Mouse (Mus musculus): ENCODE measurements around the gene Ptgis. TPM values are rescaled to one million over a fixed set of nuclear protein-coding genes. Genes with fewer than 3 reads are reported as not detected.
A peak's percentile ranks its signal among the peaks of the same experiment; 100 is the strongest.

Gene Ptgis
- polyA plus RNA-seq, 1 experiment from 2014 or later = 18.6 TPM

GRCm38 (mm10) chr2:167181662-167182389 lies 58.6 kb downstream of the Ptgis start:
- Histone ChIP-seq H3K4me1 (ENCODE audit: insufficient read depth) (no peaks in the 10 kb centered on the region), H3K9ac (no peak overlapping the region), H3K9me3 (ENCODE audit: low read depth, low read length) (no peaks in the 10 kb centered on the region), H3K27ac (ENCODE audit: low read depth) (no peak overlapping the region), H3K4me3 (ENCODE audit: low read depth, low read length) (no peak overlapping the region), H3K27me3 (ENCODE audit: insufficient read depth, low read length) (peaks cover 12% of the 10 kb centered on the region; the same call in 1 of the 2 replicates), H3K36me3 (ENCODE audit: insufficient read depth) (no peaks in the 10 kb centered on the region), H3K4me2 (no peak overlapping the region)
- 81% methylated on average over 14 of the region's 14 CpGs for WGBS
- ATAC-seq (ENCODE audit: insufficient read depth) = no peak
- DNase-seq = no peak
- no peak for TF ChIP-seq CTCF (IDR thresholded peaks at IDR 0.05; ENCODE audit: low read depth)

- H3K4me1 ChIP-seq (ENCODE audit: insufficient read depth) = no peaks in the 10 kb centered on the region
- H3K4me2 ChIP-seq = no peak overlapping the region
- H3K27me3 ChIP-seq (ENCODE audit: insufficient read depth, low read length) = 0 out of 2 replicates have a peak, but pooled peaks cover 7% of the 10 kb centered on the region
- no peaks in the 10 kb centered on the region for H3K36me3 ChIP-seq (ENCODE audit: insufficient read depth)
- no peak overlapping the region for H3K9ac ChIP-seq
- ATAC-seq (ENCODE audit: insufficient read depth) (no peak), DNase-seq (no peak)
- no peak for TF ChIP-seq CTCF (IDR thresholded peaks at IDR 0.05; ENCODE audit: low read depth)
- WGBS = 68% methylated on average over 8 of the region's 8 CpGs
- no peak overlapping the region for H3K4me3 ChIP-seq (ENCODE audit: low read depth, low read length)
- H3K9me3 ChIP-seq (ENCODE audit: low read depth, low read length) = no peaks in the 10 kb centered on the region
- no peak overlapping the region for H3K27ac ChIP-seq (ENCODE audit: low read depth)
Observed at GRCm38 (mm10) chr2:167181096-167181495, 59.3 kb downstream of the Ptgis start.

DNA sequence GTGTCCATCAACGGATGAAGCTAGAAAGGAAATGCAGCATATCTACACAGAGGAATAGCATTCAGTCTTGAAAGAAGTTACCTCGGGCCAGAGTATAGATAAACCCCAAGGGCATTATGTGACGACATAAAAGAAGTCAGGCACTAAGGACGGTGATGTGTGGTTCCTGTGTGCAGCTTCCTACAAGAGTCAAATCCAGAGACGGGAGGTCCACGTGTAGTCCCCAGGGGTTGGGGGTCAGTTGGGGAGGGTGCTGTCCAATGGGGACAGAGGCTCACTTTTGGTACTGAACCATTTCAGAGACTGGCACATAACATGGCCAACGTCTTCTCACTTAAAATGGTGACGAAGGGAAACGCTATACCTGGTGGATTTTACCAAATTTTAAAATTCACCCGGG lies 61.1 kb downstream of the Ptgis start:
- Histone ChIP-seq H3K4me1 (ENCODE audit: insufficient read depth) (no peaks in the 10 kb centered on the region), H3K9me3 (ENCODE audit: low read depth, low read length) (no peaks in the 10 kb centered on the region), H3K4me3 (ENCODE audit: low read depth, low read length) (no peak overlapping the region), H3K36me3 (ENCODE audit: insufficient read depth) (no peaks in the 10 kb centered on the region), H3K27me3 (ENCODE audit: insufficient read depth, low read length) (no peaks in the 10 kb centered on the region), H3K4me2 (no peak overlapping the region), H3K27ac (ENCODE audit: low read depth) (no peak overlapping the region), H3K9ac (no peak overlapping the region)
- 78% methylated on average over 10 of the region's 10 CpGs for WGBS
- ATAC-seq (ENCODE audit: insufficient read depth) (no peak), DNase-seq (no peak)
- TF ChIP-seq CTCF (IDR thresholded peaks at IDR 0.05; ENCODE audit: low read depth) = no peak

- Histone ChIP-seq H3K4me3 (ENCODE audit: low read depth, low read length) (no peak overlapping the region), H3K4me2 (no peak overlapping the region), H3K9me3 (ENCODE audit: low read depth, low read length) (no peaks in the 10 kb centered on the region), H3K27me3 (ENCODE audit: insufficient read depth, low read length) (no peaks in the 10 kb centered on the region), H3K36me3 (ENCODE audit: insufficient read depth) (no peaks in the 10 kb centered on the region), H3K4me1 (ENCODE audit: insufficient read depth) (no peaks in the 10 kb centered on the region), H3K9ac (no peak overlapping the region), H3K27ac (ENCODE audit: low read depth) (no peak overlapping the region)
- DNase-seq (no peak), ATAC-seq (ENCODE audit: insufficient read depth) (no peak)
- WGBS = 58% methylated on average over 10 of the region's 10 CpGs
- no peak for TF ChIP-seq CTCF (IDR thresholded peaks at IDR 0.05; ENCODE audit: low read depth)
Observed at GRCm38 (mm10) chr2:167177231-167177641, 63.2 kb downstream of the Ptgis start.

- Histone ChIP-seq H3K9ac (no peak overlapping the region), H3K4me1 (ENCODE audit: insufficient read depth) (no peaks in the 10 kb centered on the region), H3K36me3 (ENCODE audit: insufficient read depth) (no peaks in the 10 kb centered on the region), H3K4me3 (ENCODE audit: low read depth, low read length) (no peak overlapping the region), H3K27me3 (ENCODE audit: insufficient read depth, low read length) (no peaks in the 10 kb centered on the region), H3K9me3 (ENCODE audit: low read depth, low read length) (no peaks in the 10 kb centered on the region), H3K4me2 (no peak overlapping the region), H3K27ac (ENCODE audit: low read depth) (no peak overlapping the region)
- DNase-seq (no peak), ATAC-seq (ENCODE audit: insufficient read depth) (no peak)
- TF ChIP-seq CTCF (IDR thresholded peaks at IDR 0.05; ENCODE audit: low read depth) = no peak
- 88% methylated on average over 6 of the region's 6 CpGs for WGBS
Observed at GRCm38 (mm10) chr2:167175284-167175683, 65.1 kb downstream of the Ptgis start.

GRCm38 (mm10) chr2:167173051-167173875 lies 67.1 kb downstream of the Ptgis start:
- TF ChIP-seq CTCF (IDR thresholded peaks at IDR 0.05; ENCODE audit: low read depth) = no peak
- H3K27ac ChIP-seq (ENCODE audit: low read depth) = peak overlapping the region; percentile 55; the same call in 1 of the 2 replicates
- H3K4me1 ChIP-seq (ENCODE audit: insufficient read depth) = no peaks in the 10 kb centered on the region
- H3K9ac ChIP-seq = no peak overlapping the region
- peak; percentile 71 for ATAC-seq (ENCODE audit: insufficient read depth)
- no peak overlapping the region for H3K4me2 ChIP-seq
- peak; percentile 70 for DNase-seq
- no peak overlapping the region for H3K4me3 ChIP-seq (ENCODE audit: low read depth, low read length)
- H3K27me3 ChIP-seq (ENCODE audit: insufficient read depth, low read length) = no peaks in the 10 kb centered on the region
- no peaks in the 10 kb centered on the region for H3K9me3 ChIP-seq (ENCODE audit: low read depth, low read length)
- H3K36me3 ChIP-seq (ENCODE audit: insufficient read depth) = no peaks in the 10 kb centered on the region
- WGBS = 63% methylated on average over 5 of the region's 5 CpGs

All from lung, embryonic 14.5 days (tissue).